Mouse (Mus musculus): ENCODE data around the gene Psmb1. TPM values are rescaled to one million over a fixed set of nuclear protein-coding genes. Genes with fewer than 3 reads are reported as not detected.

The Psmb1 gene
- polyA plus RNA-seq, 1 experiment from 2014 or later, result 222 TPM

GRCm38 (mm10) chr17:15535162-15535800 lies 35.7 kb upstream of the Psmb1 start:
- Histone ChIP-seq H3K4me3 (ENCODE audit: low read depth, low read length) (no peak overlapping the region), H3K9ac (ENCODE audit: low read length) (no peak overlapping the region), H3K27me3 (ENCODE audit: control insufficient read depth, insufficient read depth, low read length) (no peaks in the 10 kb centered on the region), H3K4me1 (replicated peaks; ENCODE audit: control insufficient read depth, insufficient read depth) (no peaks in the 10 kb centered on the region), H3K36me3 (ENCODE audit: control insufficient read depth, insufficient read depth, low read length) (no peaks in the 10 kb centered on the region), H3K27ac (replicated peaks) (no peak overlapping the region), H3K9me3 (ENCODE audit: control insufficient read depth, low read length) (no peaks in the 10 kb centered on the region), H3K4me2 (replicated peaks; ENCODE audit: low read depth) (peak overlapping the region; percentile 85; the same call in 1 of the 2 replicates)
- TF ChIP-seq CTCF (IDR thresholded peaks at IDR 0.05; ENCODE audit: low read depth) (no peak), EP300 (optimal IDR thresholded peaks at IDR 0.05) (no peak)
- ATAC-seq (ENCODE audit: low FRiP score, low TSS enrichment) (no peak), DNase-seq (ENCODE audit: low spot score) (no peak)
- WGBS, result 53% methylated on average over 11 of the region's 11 CpGs

GRCm38 (mm10) chr17:15530141-15530540 lies 30.6 kb upstream of the Psmb1 start:
- peak; percentile 47 for DNase-seq (ENCODE audit: low spot score)
- Histone ChIP-seq H3K4me2 (replicated peaks; ENCODE audit: low read depth) (no peak overlapping the region), H3K36me3 (ENCODE audit: control insufficient read depth, insufficient read depth, low read length) (no peaks in the 10 kb centered on the region), H3K27me3 (ENCODE audit: control insufficient read depth, insufficient read depth, low read length) (no peaks in the 10 kb centered on the region), H3K27ac (replicated peaks) (no peak overlapping the region), H3K9me3 (ENCODE audit: control insufficient read depth, low read length) (no peaks in the 10 kb centered on the region), H3K4me1 (replicated peaks; ENCODE audit: control insufficient read depth, insufficient read depth) (no peaks in the 10 kb centered on the region; the same call in 1 of the 2 replicates), H3K4me3 (ENCODE audit: low read depth, low read length) (no peak overlapping the region), H3K9ac (ENCODE audit: low read length) (no peak overlapping the region)
- no peak for ATAC-seq (ENCODE audit: low FRiP score, low TSS enrichment)
- no peak for TF ChIP-seq EP300 (optimal IDR thresholded peaks at IDR 0.05)
- peak; percentile 66 for TF ChIP-seq CTCF (IDR thresholded peaks at IDR 0.05; ENCODE audit: low read depth)
- WGBS, result 21% methylated on average over 5 of the region's 5 CpGs

GRCm38 (mm10) chr17:15528887-15529286 lies 29.3 kb upstream of the Psmb1 start:
- WGBS, result 66% methylated on average over 2 of the region's 2 CpGs
- TF ChIP-seq EP300 (optimal IDR thresholded peaks at IDR 0.05) (no peak), CTCF (IDR thresholded peaks at IDR 0.05; ENCODE audit: low read depth) (no peak)
- ATAC-seq (ENCODE audit: low FRiP score, low TSS enrichment) (no peak), DNase-seq (ENCODE audit: low spot score) (no peak)
- Histone ChIP-seq H3K36me3 (ENCODE audit: control insufficient read depth, insufficient read depth, low read length) (0 out of 2 replicates have a peak, but pooled peaks cover 3% of the 10 kb centered on the region), H3K4me1 (replicated peaks; ENCODE audit: control insufficient read depth, insufficient read depth) (no peaks in the 10 kb centered on the region; the same call in 1 of the 2 replicates), H3K27me3 (ENCODE audit: control insufficient read depth, insufficient read depth, low read length) (no peaks in the 10 kb centered on the region), H3K27ac (replicated peaks) (no peak overlapping the region), H3K9ac (ENCODE audit: low read length) (no peak overlapping the region), H3K4me3 (ENCODE audit: low read depth, low read length) (no peak overlapping the region), H3K9me3 (ENCODE audit: control insufficient read depth, low read length) (no peaks in the 10 kb centered on the region), H3K4me2 (replicated peaks; ENCODE audit: low read depth) (no peak overlapping the region)

GRCm38 (mm10) chr17:15527811-15528136 lies 28.2 kb upstream of the Psmb1 start:
- Histone ChIP-seq H3K9me3 (ENCODE audit: control insufficient read depth, low read length) (no peaks in the 10 kb centered on the region), H3K4me3 (ENCODE audit: low read depth, low read length) (peak overlapping the region; percentile 81), H3K27me3 (ENCODE audit: control insufficient read depth, insufficient read depth, low read length) (no peaks in the 10 kb centered on the region), H3K4me2 (replicated peaks; ENCODE audit: low read depth) (peak overlapping the region; percentile 93), H3K27ac (replicated peaks) (no peak overlapping the region), H3K4me1 (replicated peaks; ENCODE audit: control insufficient read depth, insufficient read depth) (no peaks in the 10 kb centered on the region; the same call in 1 of the 2 replicates), H3K9ac (ENCODE audit: low read length) (peak overlapping the region; percentile 82), H3K36me3 (ENCODE audit: control insufficient read depth, insufficient read depth, low read length) (0 out of 2 replicates have a peak, but pooled peaks cover 3% of the 10 kb centered on the region)
- TF ChIP-seq CTCF (IDR thresholded peaks at IDR 0.05; ENCODE audit: low read depth) (no peak), EP300 (optimal IDR thresholded peaks at IDR 0.05) (no peak)
- no peak for DNase-seq (ENCODE audit: low spot score)
- WGBS, result 49% methylated on average over 3 of the region's 3 CpGs
- ATAC-seq (ENCODE audit: low FRiP score, low TSS enrichment), result no peak

- no peaks in the 10 kb centered on the region for H3K27me3 ChIP-seq (ENCODE audit: control insufficient read depth, insufficient read depth, low read length)
- H3K9ac ChIP-seq (ENCODE audit: low read length), result peak within 1 kb of the TSS; percentile 82
- peak; percentile 100 for ATAC-seq (ENCODE audit: low FRiP score, low TSS enrichment)
- H3K36me3 ChIP-seq (ENCODE audit: control insufficient read depth, insufficient read depth, low read length), result 0 out of 2 replicates have a peak, but pooled peaks cover 3% of the 10 kb centered on the region
- DNase-seq (ENCODE audit: low spot score), result peak; percentile 99
- H3K4me2 ChIP-seq (replicated peaks; ENCODE audit: low read depth), result peak within 1 kb of the TSS; percentile 93
- WGBS, result under 1% methylated on average over 50 of the region's 55 CpGs
- no peaks in the 10 kb centered on the region; the same call in 1 of the 2 replicates for H3K4me1 ChIP-seq (replicated peaks; ENCODE audit: control insufficient read depth, insufficient read depth)
- peak within 1 kb of the TSS; percentile 54 for H3K27ac ChIP-seq (replicated peaks)
- peak; percentile 58 for TF ChIP-seq EP300 (optimal IDR thresholded peaks at IDR 0.05)
- peak; percentile 62 for TF ChIP-seq CTCF (IDR thresholded peaks at IDR 0.05; ENCODE audit: low read depth)
- no peaks in the 10 kb centered on the region for H3K9me3 ChIP-seq (ENCODE audit: control insufficient read depth, low read length)
- peak within 1 kb of the TSS; percentile 81 for H3K4me3 ChIP-seq (ENCODE audit: low read depth, low read length)
Observed at GRCm38 (mm10) chr17:15526986-15527810, 27.6 kb upstream of the Psmb1 start, which contains the start of gene Pdcd2. TSS of gene Pdcd2 (minus strand) at chr17:15527301.
